Mouse (Mus musculus) liver, postnatal 0 days (tissue): Measurements from ENCODE around the gene Lsm3.

ENCODE experiments used
- CTCF ChIP-seq: sonication (generic); IDR thresholded peaks from 2 replicates; pipeline ENCODE4 v1.5.1; 2016; ENCODE audit warnings: antibody characterized with exemption, low read depth
- EP300 ChIP-seq: IDR thresholded peaks from 2 replicates; pipeline ENCODE4 v1.6.1; 2016; ENCODE audit warnings: antibody characterized with exemption, low read depth, mild to moderate bottlenecking

DNA sequence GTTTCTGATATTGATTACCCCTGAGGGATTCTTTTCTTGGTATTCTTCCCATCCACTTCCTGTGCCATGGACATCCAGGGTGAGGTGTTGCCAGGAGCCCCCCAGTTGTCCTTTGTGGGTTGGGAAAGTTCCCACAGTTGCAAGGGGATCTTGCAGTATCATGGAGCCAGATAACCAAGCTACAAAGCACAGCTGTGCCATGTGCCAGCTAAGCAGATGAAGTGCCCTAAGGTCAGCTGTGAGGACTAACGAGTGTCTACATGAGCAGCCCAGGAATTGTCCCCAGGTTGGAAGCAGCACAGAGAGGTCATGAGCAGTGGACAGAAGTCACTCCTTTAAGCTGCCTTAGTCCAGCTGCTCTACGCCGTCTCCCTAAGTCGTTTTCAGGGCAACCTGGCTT lies 9.8 kb downstream of the Lsm3 start:
- no peak for TF ChIP-seq CTCF
- TF ChIP-seq EP300 = no peak
